Mouse (Mus musculus) embryonic facial prominence, embryonic 10.5 days (tissue): ENCODE measurements around the gene Med4. TPM values are rescaled to one million over a fixed set of nuclear protein-coding genes. Genes with fewer than 3 reads are reported as not detected.

Experiments used
- DNase-seq: peaks from one replicate; pipeline ENCODE4 v3.0.0-alpha.2; 2017; ENCODE audit warnings: low spot score
- H3K27ac ChIP-seq: fragments of 300-500 bp; sonication (generic); replicated peaks from 2 replicates; pipeline ENCODE4 v1.5.1; 2016; ENCODE audit warnings: mild to moderate bottlenecking
- H3K27me3 ChIP-seq: fragments of 300-500 bp; sonication (generic); replicated peaks from 2 replicates; pipeline ENCODE4 v1.6.1; 2016; ENCODE audit warnings: low read depth, mild to moderate bottlenecking; ENCODE audit not compliant: poor library complexity, severe bottlenecking
- H3K36me3 ChIP-seq: fragments of 300-500 bp; sonication (generic); replicated peaks from 2 replicates; pipeline ENCODE4 v1.6.1; 2016; ENCODE audit warnings: mild to moderate bottlenecking, moderate library complexity
- H3K4me1 ChIP-seq: fragments of 300-500 bp; sonication (generic); 2 replicates; pipeline ENCODE4 v1.6.1; 2016
- H3K4me3 ChIP-seq: fragments of 300-500 bp; sonication (generic); 2 replicates; pipeline ENCODE4 v1.5.1; 2016; ENCODE audit warnings: mild to moderate bottlenecking, moderate library complexity
- H3K9me3 ChIP-seq: fragments of 300-500 bp; sonication (generic); 2 replicates; pipeline ENCODE4 v1.6.1; 2016; ENCODE audit warnings: mild to moderate bottlenecking
- WGBS: fragments of 180-500 bp; shearing (Covaris S2); methylation state at CpG from one replicate; pipeline ENCODE4 v1.1.7; 2016; 5-methylcytosine and 5-hydroxymethylcytosine counted together
- polyA plus RNA-seq: library from polyadenylated mRNA; unstranded; fragments of >200 nt; fragmentation: Nextera tagmentation; extraction: Ambion mirVana; gene quantifications from 2 replicates; pipeline ENCODE4 v1.2.1, GENCODE M21; 2016

The Med4 gene
- polyA plus RNA-seq, 1 experiment from 2014 or later: 122 TPM

GRCm38 (mm10) chr14:73550291-73550690 lies 40.5 kb downstream of the Med4 start:
- H3K27me3 ChIP-seq: no peaks in the 10 kb centered on the region
- H3K4me3 ChIP-seq: no peak overlapping the region
- H3K4me1 ChIP-seq: peaks cover 14% of the 10 kb centered on the region
- H3K36me3 ChIP-seq: peaks cover under 1% of the 10 kb centered on the region
- no peak overlapping the region for H3K27ac ChIP-seq
- no peaks in the 10 kb centered on the region for H3K9me3 ChIP-seq
- DNase-seq: no peak
- WGBS: 51% methylated on average over 3 of the region's 3 CpGs

- no peaks in the 10 kb centered on the region for H3K27me3 ChIP-seq
- 50% methylated on average over 8 of the region's 8 CpGs for WGBS
- H3K27ac ChIP-seq: no peak overlapping the region
- peaks cover 5% of the 10 kb centered on the region for H3K36me3 ChIP-seq
- DNase-seq: no peak
- H3K4me1 ChIP-seq: peaks cover 14% of the 10 kb centered on the region
- H3K9me3 ChIP-seq: no peaks in the 10 kb centered on the region
- H3K4me3 ChIP-seq: no peak overlapping the region
Measured at GRCm38 (mm10) chr14:73550732-73551131, 40.9 kb downstream of the Med4 start.

- Histone ChIP-seq H3K27ac (no peak overlapping the region), H3K27me3 (no peaks in the 10 kb centered on the region), H3K36me3 (peaks cover 9% of the 10 kb centered on the region), H3K4me1 (peaks cover 14% of the 10 kb centered on the region), H3K4me3 (no peak overlapping the region), H3K9me3 (no peaks in the 10 kb centered on the region)
- no peak for DNase-seq
- whole genome bisulfite sequencing: 84% methylated on average over 6 of the region's 6 CpGs
Measured at GRCm38 (mm10) chr14:73551164-73551563, 41.3 kb downstream of the Med4 start.

- no peaks in the 10 kb centered on the region for H3K9me3 ChIP-seq
- peaks cover 22% of the 10 kb centered on the region for H3K36me3 ChIP-seq
- WGBS: 4% methylated on average over 61 of the region's 61 CpGs
- peak overlapping the region; percentile 95 for H3K27ac ChIP-seq
- peak; percentile 98 for DNase-seq
- no peaks in the 10 kb centered on the region for H3K27me3 ChIP-seq
- peaks cover 14% of the 10 kb centered on the region for H3K4me1 ChIP-seq
- H3K4me3 ChIP-seq: peak overlapping the region; percentile 94
Measured at GRCm38 (mm10) chr14:73552341-73553121, 42.7 kb downstream of the Med4 start.

GRCm38 (mm10) chr14:73553122-73553696 lies 43.4 kb downstream of the Med4 start:
- WGBS: under 1% methylated on average over 10 of the region's 10 CpGs
- H3K4me3 ChIP-seq: peak overlapping the region; percentile 94
- peak overlapping the region; percentile 95 for H3K27ac ChIP-seq
- H3K27me3 ChIP-seq: no peaks in the 10 kb centered on the region
- DNase-seq: no peak
- peaks cover 24% of the 10 kb centered on the region for H3K36me3 ChIP-seq
- H3K4me1 ChIP-seq: peaks cover 14% of the 10 kb centered on the region
- no peaks in the 10 kb centered on the region for H3K9me3 ChIP-seq

Other genes with a start within 250 kb of the Med4 start
- 24.4 and 29.3 TPM in 2 replicates for gene Rb1, start 184.2 kb upstream of the Med4 start, polyA plus RNA-seq
- gene Itm2b, start 124.7 kb upstream of the Med4 start, polyA plus RNA-seq: 197 and 226 TPM in 2 replicates
- 101 TPM in 2 replicates for gene Sucla2, start 15.3 kb downstream of the Med4 start, polyA plus RNA-seq
- gene Nudt15, start 38.2 kb downstream of the Med4 start, polyA plus RNA-seq: 6.9 and 8.5 TPM in 2 replicates
- gene Gm21750, start 151.2 kb downstream of the Med4 start, polyA plus RNA-seq: not detected in 2 replicates